Mouse (Mus musculus): ENCODE measurements at regions not wholly inside any gene's neighbourhood (a gene's known extent, or its start where the extent isn't known, plus 50 kb on each side); places are given as distances from the start of the nearest gene placed in this dataset.

- no peak overlapping the region for H3K4me3 ChIP-seq
- no peak for DNase-seq (ENCODE audit: extremely low spot score in 1 of 2, low spot score in 2 of 2)
- no peak overlapping the region for H3K27ac ChIP-seq
- intact Hi-C loops (cut with DNase I), result no loop called here
- no peak for TF ChIP-seq CTCF (IDR thresholded peaks at IDR 0.05)
Measured at GRCm38 (mm10) chr19:49880241-49880640, 798.2 kb downstream of the Sorcs1 start.

DNA sequence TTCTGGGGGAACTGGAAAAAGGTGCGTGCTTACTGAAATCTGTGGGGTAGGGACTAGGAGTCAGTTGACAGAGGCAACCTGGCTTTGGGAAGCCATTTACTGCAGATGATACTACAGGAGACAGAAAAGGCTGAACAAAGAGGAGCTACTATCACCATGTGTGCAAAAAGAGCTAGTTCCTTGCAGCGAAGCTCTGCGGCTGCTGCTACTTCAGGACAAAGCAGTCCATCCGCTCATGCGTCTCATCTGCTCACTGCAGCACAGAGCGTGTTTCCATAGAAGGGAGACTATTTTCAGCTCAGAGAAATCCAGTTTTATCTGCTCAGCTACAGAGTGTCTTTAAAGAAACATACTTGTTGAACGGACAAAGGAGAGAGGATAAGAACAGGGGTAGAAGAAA, 817.7 kb downstream of the Sorcs1 start:
- Histone ChIP-seq H3K4me3 (peak overlapping the region; percentile 22; the same call in 1 of the 2 replicates), H3K27ac (0 out of 2 replicates have a peak overlapping the region, but pooled peaks have one; percentile 40)
- no peak for TF ChIP-seq CTCF (IDR thresholded peaks at IDR 0.05)
- intact Hi-C loops (cut with DNase I), result no loop called here
- peak; percentile 13 to 18 for DNase-seq (ENCODE audit: extremely low spot score in 1 of 2, low spot score in 2 of 2)

GRCm38 (mm10) chr19:49855481-49856035, 822.9 kb downstream of the Sorcs1 start:
- intact Hi-C loops (cut with DNase I), result no loop called here
- no peak for DNase-seq (ENCODE audit: extremely low spot score in 1 of 2, low spot score in 2 of 2)
- no peak overlapping the region for H3K27ac ChIP-seq
- H3K4me3 ChIP-seq, result no peak overlapping the region
- TF ChIP-seq CTCF (IDR thresholded peaks at IDR 0.05), result no peak

DNA sequence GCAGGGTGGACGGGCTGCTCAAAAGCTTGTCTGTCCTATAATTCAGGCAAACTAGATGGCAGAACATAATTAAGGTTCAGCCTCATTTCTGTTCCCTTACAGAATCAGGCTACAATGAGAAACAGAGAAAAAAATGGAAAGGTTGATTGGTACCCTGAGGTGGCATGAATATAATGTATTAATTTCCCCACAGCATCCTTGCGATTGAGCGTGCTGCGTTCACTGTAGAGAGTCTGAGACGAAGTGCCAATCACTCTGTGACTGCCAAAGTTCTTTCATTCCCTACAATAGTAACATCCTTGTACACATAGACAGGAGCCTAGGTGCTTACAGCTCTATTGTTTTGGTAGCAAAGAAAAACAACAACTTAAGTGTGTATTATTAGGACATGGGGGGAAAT, 836.5 kb downstream of the Sorcs1 start:
- no peak for TF ChIP-seq CTCF (IDR thresholded peaks at IDR 0.05)
- H3K4me3 ChIP-seq, result no peak overlapping the region
- intact Hi-C loops (cut with DNase I), result no loop called here
- no peak for DNase-seq (ENCODE audit: extremely low spot score in 1 of 2, low spot score in 2 of 2)
- no peak overlapping the region for H3K27ac ChIP-seq

DNA sequence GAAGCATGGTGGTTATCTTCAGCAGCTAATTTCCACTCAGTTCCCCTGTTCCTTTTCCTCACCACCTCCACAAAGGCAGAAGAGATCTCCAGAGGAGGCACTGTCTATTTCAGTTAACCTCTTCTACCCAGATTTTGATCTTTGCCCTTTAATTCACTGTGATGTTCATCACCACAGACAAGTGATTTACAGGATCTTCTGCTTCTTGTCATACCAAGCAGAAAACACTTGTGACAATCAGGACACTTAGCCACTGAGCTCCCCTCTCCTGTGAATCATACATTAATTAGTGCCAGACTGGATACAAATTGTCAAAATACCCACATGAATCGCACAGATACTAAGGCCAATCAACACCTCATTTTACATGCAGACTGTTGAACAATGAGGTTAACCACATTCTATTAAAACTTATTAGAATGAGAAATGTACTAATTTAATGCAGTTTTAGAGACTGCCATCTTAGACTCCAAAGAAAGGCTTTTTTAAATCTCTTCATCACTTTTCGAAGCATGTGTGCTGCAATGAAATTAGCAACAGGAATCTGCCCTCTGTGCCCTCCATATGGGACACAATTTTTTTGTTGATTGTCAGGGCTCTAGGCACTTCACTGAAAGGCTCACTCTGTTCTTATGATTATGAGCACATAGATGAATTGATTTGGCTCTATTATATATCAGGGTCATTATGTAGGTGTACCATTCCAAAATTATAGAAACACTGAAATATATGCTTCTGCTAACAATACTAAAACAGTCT, 839.1 kb downstream of the Sorcs1 start:
- H3K27ac ChIP-seq, result no peak overlapping the region
- DNase-seq (ENCODE audit: extremely low spot score in 1 of 2, low spot score in 2 of 2), result no peak
- intact Hi-C loops (cut with DNase I), result no loop called here
- H3K4me3 ChIP-seq, result no peak overlapping the region
- TF ChIP-seq CTCF (IDR thresholded peaks at IDR 0.05), result no peak

DNA sequence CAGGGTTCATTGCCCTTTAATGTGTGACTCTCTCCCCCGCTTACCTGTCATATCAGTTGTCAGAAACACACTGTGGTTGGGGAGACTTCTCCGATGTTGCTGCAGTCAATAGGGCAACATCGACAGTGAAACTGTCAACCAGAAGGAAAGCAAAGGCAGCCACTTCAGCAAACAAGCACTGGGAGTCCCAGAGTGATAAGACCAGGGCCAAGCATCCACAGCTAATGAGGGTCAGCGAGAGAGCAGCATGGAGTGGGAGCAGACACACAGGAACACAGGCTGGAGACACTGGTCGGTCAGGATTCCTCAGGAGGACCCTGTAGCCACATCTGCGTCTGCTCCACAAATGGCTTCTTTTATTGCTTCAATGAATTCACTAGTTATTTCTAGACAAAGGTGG, 847.5 kb downstream of the Sorcs1 start:
- intact Hi-C loops (cut with DNase I), result no loop called here
- no peak for TF ChIP-seq CTCF (IDR thresholded peaks at IDR 0.05)
- H3K27ac ChIP-seq, result no peak overlapping the region
- H3K4me3 ChIP-seq, result no peak overlapping the region
- DNase-seq (ENCODE audit: extremely low spot score in 1 of 2, low spot score in 2 of 2), result no peak

- no peak for TF ChIP-seq CTCF (IDR thresholded peaks at IDR 0.05)
- intact Hi-C loops (cut with DNase I), result no loop called here
Measured at GRCm38 (mm10) chr19:49805636-49806397, 872.6 kb downstream of the Sorcs1 start.

More at GRCm38 (mm10) chr19:49805636-49806397, 872.6 kb downstream of the Sorcs1 start:
- no peak overlapping the region for H3K27ac ChIP-seq
- H3K4me3 ChIP-seq, result no peak overlapping the region
- no peak for DNase-seq (ENCODE audit: extremely low spot score in 1 of 2, low spot score in 2 of 2)

All from left cerebral cortex, adult 2 months (tissue).